Mouse (Mus musculus) cerebellum, adult 2 months (tissue): ENCODE results near the gene Podnl1.

Experiments
- CTCF ChIP-seq: fragments of 200-500 bp; IDR thresholded peaks from 2 replicates; pipeline ENCODE4 v1.5.1; 2011; ENCODE audit warnings: low read depth, mild to moderate bottlenecking, control low read depth, low read length, moderate library complexity, borderline replicate concordance; ENCODE audit not compliant: insufficient read depth
- POLR2A ChIP-seq: fragments of 200-500 bp; IDR thresholded peaks from 2 replicates; pipeline ENCODE4 v1.6.1; 2011; ENCODE audit warnings: low read length, control low read depth, borderline replicate concordance; ENCODE audit not compliant: insufficient read depth

DNA sequence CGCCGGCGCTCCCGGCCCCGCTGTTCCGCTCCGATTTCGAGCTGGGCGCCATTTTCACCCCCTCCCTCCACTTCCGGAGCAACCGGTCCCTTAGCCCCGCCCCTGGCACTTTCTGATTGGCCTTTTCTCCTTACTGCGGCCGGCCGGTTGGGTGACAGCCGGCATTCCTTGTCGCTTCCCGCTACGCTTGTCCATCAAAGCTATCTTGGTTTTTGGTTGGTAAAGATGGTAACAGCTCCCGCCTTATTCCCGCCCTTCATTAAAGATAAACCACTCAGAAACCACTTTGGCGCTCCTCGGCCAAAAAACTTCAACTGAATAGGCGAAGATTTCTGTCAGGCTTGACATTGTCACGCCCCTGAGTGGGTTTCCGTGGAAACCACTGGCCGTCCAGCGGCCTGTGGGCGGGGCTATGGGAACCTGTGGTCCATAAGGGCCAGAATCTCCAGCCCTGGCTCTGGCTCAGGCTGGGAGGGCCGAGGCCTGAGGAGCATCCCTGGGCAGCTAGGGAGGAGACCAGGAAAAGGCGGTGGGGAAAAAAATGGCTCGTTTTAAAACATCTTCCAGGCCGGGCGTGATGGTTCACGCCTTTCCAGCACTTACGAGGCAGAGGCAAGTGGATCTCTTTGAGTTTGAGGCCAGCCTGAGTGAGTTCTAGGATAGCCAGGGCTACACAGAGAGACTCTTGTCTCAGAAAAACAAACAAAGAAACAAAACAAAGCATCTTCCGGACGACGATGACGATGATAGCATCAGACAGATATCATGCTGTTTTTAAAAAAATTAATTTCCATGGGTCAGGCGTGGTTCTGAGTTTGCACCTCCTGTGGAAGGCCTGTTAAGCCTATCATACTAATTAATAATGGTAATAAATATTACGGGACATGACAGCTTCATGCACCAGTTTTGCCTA lies 20.8 kb upstream of the Podnl1 start, which contains the start of gene Dcaf15:
- TF ChIP-seq CTCF (no peak), POLR2A (peak; percentile 70; the same call in 1 of the 2 replicates)
